Mouse (Mus musculus): ENCODE data around the gene Lrrc28.

Gene Lrrc28

DNA sequence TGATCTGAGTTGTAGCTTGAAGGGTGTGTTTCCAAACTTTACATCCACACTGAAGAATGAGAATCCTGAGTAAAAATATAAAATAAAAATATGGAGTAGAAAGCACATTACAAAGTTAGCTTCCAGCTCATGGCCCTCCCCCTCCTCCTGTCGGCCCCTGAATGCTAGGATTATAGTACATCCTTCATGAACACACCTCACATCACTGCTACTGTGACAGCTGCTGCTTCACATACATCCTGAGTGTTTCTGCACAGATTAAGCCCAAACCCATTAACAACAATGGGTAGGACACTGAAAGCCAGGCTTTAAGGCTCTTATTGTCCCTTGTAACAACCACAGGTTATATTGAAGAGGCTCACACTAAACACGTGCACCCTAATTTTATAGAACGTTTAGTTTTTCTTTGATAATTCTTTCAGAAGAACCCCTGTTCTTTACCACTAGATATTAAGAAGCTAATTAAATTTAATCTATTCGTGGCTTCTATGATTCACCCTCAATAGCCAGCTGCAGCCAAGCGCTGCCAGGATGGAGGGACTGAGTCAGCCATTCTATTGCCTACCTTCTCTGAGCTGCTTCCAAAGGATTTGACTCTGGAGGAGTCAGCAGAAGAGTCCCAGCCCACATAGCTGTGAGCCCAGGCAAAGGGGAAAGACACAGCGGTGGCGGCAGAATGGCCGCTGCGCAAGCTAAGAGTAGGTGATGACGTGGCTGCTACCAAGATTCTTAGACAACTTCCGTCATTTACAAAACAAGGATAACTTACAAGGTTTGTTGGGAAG lies 108.3 kb downstream of the Lrrc28 start:
- intact Hi-C loops (cut with DNase I) = no loop called here

DNA sequence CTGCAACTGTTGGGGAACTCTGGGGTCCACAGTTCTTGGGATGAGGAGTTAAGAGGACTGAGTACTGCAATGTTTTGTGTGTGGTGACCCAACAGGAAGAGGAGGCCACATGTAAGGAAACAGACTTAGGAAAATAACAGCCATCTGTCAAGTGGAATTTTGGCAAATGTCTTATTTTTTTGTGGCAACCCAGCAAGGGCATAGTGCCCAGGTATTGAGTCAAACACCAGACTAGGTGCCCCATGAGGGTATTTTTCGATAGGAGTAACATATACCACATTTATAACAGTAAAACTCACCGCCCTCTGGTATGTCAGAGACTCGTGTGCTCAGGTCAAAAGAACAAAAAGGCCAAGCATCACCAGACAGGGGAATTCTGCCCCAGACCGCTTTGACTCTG lies 109.1 kb downstream of the Lrrc28 start:
- intact Hi-C loops (cut with DNase I) = no loop called here

DNA sequence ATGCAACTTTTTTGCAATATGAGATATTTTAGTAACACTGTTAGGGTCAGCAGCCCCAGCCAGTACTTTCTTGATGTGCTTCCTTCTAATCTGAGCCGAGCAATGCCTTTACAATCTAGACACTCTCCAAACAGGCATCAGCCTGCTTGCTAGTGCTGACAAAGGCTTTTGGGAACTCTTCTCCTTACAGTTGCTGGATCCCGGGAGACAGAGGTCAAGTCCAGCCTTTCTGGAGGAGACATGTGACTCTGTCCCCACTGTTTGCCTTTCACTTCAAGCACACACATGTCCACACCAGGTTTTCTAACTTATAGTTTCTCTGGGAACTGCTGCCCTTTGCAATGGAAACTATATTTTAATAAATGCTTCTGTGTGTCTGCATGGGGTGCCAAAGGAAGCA lies 114.1 kb downstream of the Lrrc28 start:
- intact Hi-C loops (cut with DNase I) = no loop called here

DNA sequence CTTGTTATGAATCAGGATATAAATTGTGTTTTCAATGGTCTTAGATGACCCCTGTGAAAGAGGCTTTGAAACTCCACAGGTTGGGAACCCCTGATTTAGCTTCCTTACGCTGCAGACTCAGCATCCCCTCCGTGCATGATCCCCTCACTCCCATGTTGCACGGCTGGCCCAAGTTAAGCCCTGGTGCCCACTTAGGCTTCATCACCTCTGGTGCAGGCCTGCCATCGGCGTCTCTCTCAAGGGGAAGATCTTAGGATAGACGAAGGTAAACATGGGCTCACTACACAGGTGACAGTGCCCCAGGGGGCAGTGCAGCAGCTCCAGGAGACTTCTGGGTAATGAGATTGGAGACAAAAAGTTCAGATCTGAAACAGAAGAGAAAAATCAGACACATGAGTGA lies 115.7 kb downstream of the Lrrc28 start:
- intact Hi-C loops (cut with DNase I) = loop anchor here (10.0 kb wide), 1 partner anchor 165 kb away; no protein-coding TSS in a partner anchor

DNA sequence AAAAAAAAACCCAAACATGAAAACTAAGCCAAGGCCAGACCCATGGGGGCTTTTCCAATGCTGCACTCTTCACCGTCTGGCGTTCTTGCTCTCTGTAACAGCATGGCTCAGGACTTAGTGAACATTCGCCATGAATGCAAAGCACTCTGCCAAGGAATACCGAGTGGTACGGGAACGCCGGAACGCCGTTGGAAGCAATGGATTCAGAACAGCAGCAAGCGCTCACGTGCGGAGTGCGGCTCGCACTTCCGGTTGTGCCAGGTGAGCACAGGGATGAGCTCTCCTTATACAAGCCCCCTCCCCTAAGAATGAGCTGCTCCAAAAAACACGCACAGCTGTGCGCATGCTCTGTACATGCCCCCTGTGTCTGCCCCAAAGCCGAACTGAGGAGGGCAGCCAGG lies 116.2 kb downstream of the Lrrc28 start:
- intact Hi-C loops (cut with DNase I) = loop anchor here (10.0 kb wide), 1 partner anchor 164 kb away; no protein-coding TSS in a partner anchor

DNA sequence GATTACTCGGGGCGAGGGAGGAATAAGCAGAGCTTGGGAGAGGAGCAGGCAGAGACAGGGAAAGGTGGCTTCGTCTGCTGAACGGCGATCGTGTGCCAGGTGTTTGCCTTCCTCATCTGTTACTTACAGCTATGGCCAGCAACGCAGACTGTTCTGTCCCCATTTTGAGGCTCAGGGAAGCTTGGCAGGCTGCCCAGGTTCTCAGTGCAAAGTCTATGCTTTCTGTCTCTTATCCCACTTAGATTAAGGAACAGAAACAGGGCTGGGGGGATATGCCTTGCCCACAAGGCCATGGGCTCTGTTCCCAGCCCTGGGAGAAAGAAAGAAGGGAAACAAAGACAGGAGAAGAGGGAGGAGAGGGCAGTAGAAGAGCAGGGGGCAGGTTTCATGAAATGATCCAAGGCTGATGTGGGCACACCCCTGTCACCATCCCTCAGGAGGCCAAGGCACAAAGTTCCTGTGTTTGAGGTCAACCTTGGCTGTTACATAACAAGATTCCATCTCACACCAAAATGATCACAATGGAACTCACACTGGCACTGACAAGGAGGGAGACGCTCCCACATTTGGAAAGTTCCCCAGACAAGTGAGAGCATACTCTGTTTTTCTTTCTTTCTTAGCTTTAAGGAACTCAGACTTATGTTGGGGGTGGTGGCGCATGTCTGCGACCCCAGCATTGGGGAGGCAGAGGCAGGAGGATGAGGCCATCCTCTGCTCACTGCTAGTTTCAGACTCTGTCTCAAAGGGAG lies 116.8 kb downstream of the Lrrc28 start:
- intact Hi-C loops (cut with DNase I) = loop anchor here (10.0 kb wide), 1 partner anchor 163 kb away; no protein-coding TSS in a partner anchor

DNA sequence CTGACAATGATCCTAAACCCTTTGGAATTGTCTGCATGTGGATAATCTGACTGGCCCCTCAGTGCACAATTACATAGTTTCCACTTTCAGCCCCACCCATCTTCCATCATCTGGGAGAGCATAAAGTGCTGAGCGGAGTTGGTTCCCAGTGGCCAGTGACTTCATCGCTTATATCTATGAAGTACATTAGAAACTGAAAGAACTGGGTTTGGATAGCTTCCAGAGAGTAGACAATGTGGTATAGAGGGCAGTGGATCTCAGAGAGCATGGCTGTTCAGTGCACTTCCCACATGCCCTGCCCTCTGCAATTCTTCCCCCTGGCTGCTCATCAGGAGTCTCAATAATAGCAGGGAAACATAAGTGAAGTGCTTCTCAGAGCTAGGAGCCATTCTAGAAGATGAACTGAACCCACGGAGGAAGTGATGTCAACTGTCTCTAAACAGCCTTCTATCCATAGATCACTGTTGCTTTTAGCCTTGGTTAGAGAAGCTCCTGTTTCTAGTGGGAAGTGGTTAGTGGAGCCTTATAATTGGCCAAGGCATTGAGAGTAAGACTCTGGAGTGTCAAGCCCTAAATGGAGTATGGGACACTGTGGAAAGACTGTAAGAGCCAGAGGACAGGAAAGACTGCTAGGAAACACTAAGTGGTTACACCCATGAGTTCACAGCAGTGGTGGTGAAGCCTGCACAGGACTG lies 119.0 kb downstream of the Lrrc28 start:
- intact Hi-C loops (cut with DNase I) = loop anchor here (10.0 kb wide), 1 partner anchor 161 kb away; no protein-coding TSS in a partner anchor

DNA sequence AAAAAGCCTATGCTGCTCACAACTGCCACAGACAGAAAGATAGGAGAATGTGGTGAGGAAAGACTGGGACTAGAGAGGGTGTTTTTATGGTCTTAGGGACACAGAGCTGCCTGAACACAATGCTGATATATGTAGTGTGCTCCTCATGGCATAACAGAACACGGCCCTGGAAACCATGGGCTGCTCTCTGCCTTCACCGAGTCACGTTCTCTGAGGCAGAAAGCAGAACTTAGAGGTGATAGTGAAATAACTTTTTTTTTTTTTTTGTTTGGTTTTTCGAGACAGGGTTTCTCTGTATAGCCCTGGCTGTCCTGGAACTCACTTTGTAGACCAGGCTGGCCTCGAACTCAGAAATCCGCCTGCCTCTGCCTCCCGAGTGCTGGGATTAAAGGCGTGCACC lies 121.0 kb downstream of the Lrrc28 start:
- intact Hi-C loops (cut with DNase I) = loop anchor here (10.0 kb wide), 1 partner anchor 159 kb away; no protein-coding TSS in a partner anchor

DNA sequence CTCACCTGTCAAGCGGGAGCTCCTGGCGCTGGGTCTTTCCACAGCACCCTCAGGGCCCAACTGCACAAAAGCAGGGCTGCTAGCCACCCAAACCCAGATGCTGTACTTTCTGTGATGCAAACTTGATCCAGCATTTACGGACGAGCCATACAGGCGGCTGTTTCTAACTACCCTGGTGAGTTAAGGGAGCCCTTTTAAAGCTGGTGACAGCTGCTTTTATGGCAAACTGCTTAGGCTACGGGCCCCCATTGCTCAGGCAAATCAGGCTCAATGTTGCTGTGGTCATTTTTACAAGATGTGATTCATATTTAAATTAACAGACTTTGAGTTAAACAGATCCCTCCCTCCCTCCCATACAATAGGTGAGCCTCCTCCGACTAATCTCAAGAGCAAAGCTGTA lies 121.7 kb downstream of the Lrrc28 start:
- intact Hi-C loops (cut with DNase I) = loop anchor here (10.0 kb wide), 1 partner anchor 159 kb away; no protein-coding TSS in a partner anchor

DNA sequence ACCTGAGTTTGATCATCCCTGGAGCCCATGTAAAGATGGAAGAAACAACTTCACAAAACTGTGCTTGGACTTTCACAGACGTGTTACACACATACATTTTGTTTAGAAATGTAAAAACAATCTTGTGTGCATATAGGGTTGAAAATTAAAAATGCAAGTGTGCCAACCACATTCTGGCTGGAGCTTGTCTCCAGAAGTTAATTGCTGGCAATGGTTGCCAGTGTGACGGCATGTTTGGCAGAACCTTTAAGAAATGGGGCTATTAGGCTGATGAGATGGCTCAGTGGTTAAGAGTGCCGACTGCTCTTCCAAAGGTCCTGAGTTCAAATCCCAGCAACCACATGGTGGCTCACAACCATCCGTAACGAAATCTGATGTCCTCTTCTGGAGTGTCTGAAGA lies 123.3 kb downstream of the Lrrc28 start:
- intact Hi-C loops (cut with DNase I) = loop anchor here (10.0 kb wide), 1 partner anchor 157 kb away; no protein-coding TSS in a partner anchor

DNA sequence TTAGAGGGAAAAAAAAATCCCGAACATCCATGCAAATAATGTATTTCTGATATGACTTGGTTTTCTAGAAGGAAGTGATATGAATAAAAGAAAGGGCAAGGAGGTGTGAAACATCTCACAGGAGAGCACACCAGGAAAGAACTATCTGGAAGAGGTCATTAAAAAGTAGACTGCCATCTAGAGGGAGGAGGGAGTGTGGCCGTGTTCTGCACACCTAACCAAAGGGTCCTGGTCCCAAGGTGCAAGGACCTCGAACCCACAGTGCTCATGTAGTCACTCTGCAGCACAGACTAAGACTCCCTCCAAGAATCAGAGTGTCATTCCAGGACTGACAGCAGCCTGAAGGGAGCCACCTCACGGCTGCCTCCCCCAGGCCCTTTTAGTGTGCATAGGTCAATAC lies 124.1 kb downstream of the Lrrc28 start:
- intact Hi-C loops (cut with DNase I) = loop anchor here (10.0 kb wide), 1 partner anchor 156 kb away; no protein-coding TSS in a partner anchor

DNA sequence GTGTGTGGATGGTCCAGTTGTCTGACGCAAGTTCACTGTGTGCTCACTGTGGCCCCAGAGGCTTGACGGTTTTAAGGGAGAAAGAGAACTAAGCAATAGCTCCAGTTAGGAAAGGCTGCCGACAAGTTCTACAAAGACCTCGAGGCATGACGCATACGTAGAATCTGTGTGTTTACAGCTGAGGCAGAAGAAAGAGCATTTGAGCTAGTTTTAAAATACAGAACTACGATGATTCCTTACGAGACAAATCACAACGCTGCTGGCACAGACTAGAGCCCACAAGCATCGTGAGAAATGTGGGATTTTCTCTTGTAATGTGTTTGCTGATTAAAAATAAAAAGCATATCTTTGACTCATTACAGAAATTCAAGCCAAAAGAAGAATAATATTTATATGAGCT lies 125.1 kb downstream of the Lrrc28 start:
- intact Hi-C loops (cut with DNase I) = loop anchor here (10.0 kb wide), 1 partner anchor 155 kb away; no protein-coding TSS in a partner anchor

DNA sequence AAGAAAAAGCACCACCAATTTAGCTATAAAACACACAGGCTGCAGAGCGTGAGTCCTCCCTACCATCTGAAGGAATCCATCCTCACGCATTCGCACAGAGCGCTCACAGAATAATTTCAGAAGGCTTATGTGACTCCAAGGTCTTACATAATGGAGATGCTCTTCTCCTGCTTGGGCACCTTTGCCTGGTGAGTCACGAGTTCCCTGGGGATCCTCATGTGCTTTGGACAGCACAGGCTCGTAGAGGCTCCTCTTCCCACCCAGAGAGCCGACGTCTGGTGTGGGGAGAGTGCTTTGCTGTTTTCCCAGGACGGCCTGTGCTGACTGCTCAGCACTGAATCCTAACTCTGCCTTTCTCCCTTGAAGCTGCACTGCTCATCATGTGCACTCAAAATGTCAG lies 129.4 kb downstream of the Lrrc28 start:
- intact Hi-C loops (cut with DNase I) = no loop called here

DNA sequence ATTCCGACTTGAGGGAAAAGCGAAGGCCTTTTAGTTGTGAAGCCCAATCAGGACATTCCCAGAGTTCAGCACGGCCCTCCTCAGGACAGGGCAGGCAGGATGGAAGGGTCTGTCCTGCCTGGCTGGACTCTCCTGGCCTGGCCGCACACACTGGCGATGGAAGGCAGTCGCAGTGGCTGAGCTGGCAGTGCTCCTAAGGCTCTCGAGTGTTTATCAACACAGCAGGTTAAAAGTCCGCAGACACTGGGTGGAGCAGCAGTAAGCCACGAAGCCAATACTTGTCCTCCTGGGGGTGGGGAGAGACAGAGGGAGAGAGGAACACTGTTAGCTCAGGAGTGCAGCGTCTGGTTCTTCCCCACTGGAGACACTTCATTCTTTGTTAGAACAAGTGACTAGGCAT lies 130.2 kb downstream of the Lrrc28 start:
- intact Hi-C loops (cut with DNase I) = no loop called here

DNA sequence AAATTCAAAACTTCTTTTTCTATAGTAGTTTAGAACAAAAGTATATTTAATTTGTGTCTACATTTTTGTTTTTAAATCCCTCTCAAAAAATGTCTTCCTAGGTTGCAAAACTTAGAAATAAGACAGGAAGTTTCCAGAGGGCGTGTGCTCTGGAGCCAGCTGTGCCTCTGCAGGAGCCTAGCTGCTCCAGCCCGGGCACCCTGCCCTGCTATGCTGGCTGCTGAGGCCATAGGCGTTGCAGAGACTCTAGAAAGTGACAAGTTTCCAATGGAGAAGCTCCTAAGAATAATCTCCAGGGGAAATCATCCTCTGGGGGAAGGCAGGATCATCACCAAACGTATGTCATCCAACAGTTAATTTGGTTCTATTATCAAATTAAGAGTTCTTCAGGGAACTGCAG lies 130.7 kb downstream of the Lrrc28 start:
- intact Hi-C loops (cut with DNase I) = no loop called here

DNA sequence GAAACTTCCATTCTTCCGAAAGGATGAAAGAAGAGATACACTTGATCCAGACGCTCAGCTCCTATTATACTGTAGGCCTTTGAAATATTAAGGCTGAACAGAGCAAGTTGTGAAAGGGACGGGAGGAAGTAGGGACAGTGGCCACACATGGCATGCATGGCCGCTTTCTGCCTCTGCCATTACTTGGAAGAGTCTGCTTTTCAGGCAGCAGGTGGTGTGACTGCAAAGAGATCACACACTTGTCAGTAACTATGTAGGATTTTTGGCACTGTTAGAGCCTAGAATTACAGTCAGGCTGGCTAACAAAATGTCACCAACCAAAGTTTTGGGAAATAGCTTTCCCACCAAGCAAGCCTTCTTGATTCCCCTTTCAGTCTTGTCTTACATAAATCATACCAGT lies 131.4 kb downstream of the Lrrc28 start:
- intact Hi-C loops (cut with DNase I) = no loop called here

DNA sequence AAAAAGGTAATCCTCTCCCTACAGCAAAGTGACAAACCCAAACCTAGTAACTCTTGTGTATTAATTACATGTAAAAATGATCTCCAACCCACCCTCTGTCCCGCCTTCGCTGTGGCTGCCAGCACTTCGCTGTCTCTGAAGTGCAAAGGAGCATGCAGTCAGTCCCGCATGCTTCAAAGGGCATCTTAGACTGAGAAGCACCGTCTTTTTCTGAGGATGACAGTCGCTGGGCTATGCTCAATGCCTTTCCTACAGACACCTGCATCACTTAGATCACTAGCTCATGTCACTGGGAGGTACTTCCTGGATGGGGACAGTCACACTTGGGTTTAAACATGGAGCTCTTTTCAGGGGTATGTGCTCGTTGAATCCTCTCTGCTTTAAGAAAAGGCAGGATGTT lies 133.5 kb downstream of the Lrrc28 start:
- intact Hi-C loops (cut with DNase I) = no loop called here

DNA sequence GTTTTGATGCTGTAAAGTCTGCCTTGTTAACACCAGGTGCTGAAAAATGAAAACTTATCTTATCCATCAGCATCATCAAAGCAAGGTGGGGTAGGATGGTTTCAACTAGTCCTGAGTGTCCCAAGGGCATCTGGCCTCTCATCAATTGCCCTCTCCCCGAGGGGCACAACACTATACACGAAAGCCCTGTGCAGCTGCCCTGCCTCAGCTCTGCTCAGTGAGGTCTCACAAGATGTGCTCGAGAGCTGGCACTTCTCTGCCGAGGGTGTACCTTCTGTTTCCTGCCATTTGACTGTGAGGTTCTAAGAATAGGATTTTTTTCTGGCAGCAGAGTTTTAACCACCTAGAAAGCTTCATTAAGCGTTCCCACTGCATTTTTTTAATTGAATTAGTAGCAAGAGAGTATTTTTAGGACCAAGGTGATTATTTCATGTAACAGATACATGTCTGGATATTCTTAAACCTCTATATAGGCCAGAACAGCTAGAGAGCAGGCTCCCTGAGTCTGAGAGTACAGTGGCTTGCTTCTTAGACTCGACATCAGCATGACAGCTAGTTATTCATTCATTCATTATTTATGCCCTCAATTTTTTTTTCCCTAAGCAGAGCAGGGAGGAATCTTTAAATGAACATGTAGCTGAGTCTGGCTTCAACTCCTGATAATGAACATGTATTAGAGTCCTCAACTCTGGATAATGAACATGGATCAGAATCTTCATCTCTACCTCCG lies 141.6 kb downstream of the Lrrc28 start:
- intact Hi-C loops (cut with DNase I) = no loop called here

DNA sequence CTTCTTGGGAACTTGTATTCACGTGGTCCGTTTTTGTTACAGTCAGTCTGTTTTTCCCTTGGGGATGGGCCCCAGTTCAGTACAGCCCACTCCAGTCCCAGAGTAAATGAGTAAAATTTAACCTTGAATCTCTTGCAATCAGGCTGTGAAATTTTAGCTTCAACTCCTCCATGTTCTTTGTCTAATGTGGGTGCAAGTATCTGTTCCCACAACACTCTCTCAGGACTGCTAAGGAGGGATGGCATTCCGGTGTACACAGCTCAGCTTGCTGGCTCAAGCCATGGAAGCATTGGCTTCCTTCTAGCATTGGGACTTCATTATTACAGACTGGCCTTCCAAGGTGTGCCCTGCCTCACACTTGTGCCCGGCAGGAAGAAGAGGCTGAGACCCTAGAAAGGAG lies 142.4 kb downstream of the Lrrc28 start:
- intact Hi-C loops (cut with DNase I) = no loop called here

DNA sequence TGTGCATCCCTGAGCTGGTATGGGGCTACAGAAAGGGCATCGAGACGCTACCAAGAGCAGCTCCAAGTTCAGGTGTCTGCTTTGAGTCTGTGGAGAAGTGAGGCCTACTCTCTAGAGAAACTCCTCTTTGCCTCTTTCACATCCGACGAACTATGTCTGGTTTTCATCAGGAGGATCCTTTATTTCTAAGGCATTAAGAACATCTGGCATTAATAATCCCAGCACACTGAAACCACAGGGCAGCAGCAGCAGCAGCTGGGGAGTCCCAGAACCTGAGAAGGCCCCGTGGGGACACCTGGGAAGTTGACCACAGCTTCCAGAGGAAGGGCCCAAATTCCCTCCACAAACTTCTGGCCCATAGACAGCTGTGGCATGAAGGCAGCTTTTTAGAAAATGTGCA lies 144.2 kb downstream of the Lrrc28 start:
- intact Hi-C loops (cut with DNase I) = no loop called here
